In genomic region chr8:120510035-120510416, GRCm38 (mm10) we compare ENCODE assay signal across 8 mouse cellular contexts.
A peak's percentile ranks its signal among the peaks of the same experiment; 100 is the strongest.
DNase-seq lines count a peak whose midpoint lies in the region; ATAC-seq and TF ChIP-seq lines count a peak whose summit lies in the region.

No protein-coding gene starts in this region.

- H3K4me2 ChIP-seq in heart, embryonic 13.5 days, result peak overlapping the region; percentile 64
- H3K4me2 ChIP-seq in forebrain, embryonic 16.5 days (ENCODE audit: low read length), result peak overlapping the region; percentile 27; the same call in 1 of the 2 replicates
- H3K4me2 ChIP-seq in liver, embryonic 15.5 days, result peak overlapping the region; percentile 50

- H3K4me3 ChIP-seq in heart, embryonic 13.5 days, result no peak overlapping the region
- peak overlapping the region; percentile 58 for H3K4me3 ChIP-seq in ES-Bruce4 (ENCODE audit: low read depth, low read length)
- H3K4me3 ChIP-seq in forebrain, embryonic 16.5 days (replicated peaks; ENCODE audit: low read length), result no peak overlapping the region
- H3K4me3 ChIP-seq in liver, embryonic 15.5 days (replicated peaks), result no peak overlapping the region

- TF ChIP-seq EP300 in ES-Bruce4 (IDR thresholded peaks at IDR 0.05; ENCODE audit: insufficient read depth, low read depth, low read length), result no peak

- no peak for DNase-seq in heart, postnatal 4 days
- DNase-seq in left cerebral cortex, adult 11 months (ENCODE audit: low spot score), result no peak
- DNase-seq in gastrocnemius, postnatal 36 days, result no peak

- H3K9me3 ChIP-seq in heart, embryonic 13.5 days, result no peaks in the 10 kb centered on the region
- no peaks in the 10 kb centered on the region for H3K9me3 ChIP-seq in ES-Bruce4 (replicated peaks; ENCODE audit: control insufficient read depth, insufficient read depth, low read length, poor library complexity, severe bottlenecking)
- no peaks in the 10 kb centered on the region for H3K9me3 ChIP-seq in forebrain, embryonic 16.5 days (ENCODE audit: control insufficient read depth, low read length)
- no peaks in the 10 kb centered on the region for H3K9me3 ChIP-seq in liver, embryonic 15.5 days (replicated peaks)

- intact Hi-C loops in gastrocnemius, postnatal 36 days (cut with DNase I), result no loop called here

- peak overlapping the region; percentile 78 for H3K27ac ChIP-seq in heart, embryonic 13.5 days (replicated peaks)
- peak overlapping the region; percentile 62 for H3K27ac ChIP-seq in ES-Bruce4 (ENCODE audit: insufficient read depth, low read length)
- H3K27ac ChIP-seq in forebrain, embryonic 16.5 days (ENCODE audit: low read length), result no peak overlapping the region
- no peak overlapping the region; the same call in 1 of the 2 replicates for H3K27ac ChIP-seq in liver, embryonic 15.5 days (replicated peaks)

- TF ChIP-seq CTCF in ES-Bruce4 (IDR thresholded peaks at IDR 0.05; ENCODE audit: low read depth, low read length), result no peak

- no peak for TF ChIP-seq POLR2A in ES-Bruce4 (IDR thresholded peaks at IDR 0.05; ENCODE audit: insufficient read depth, low read length)

- H3K9ac ChIP-seq in heart, embryonic 13.5 days, result peak overlapping the region; percentile 70
- peak overlapping the region; percentile 46 for H3K9ac ChIP-seq in ES-Bruce4 (ENCODE audit: low read depth, poor library complexity, severe bottlenecking)
- no peak overlapping the region for H3K9ac ChIP-seq in forebrain, embryonic 16.5 days (replicated peaks; ENCODE audit: low read depth, low read length)
- H3K9ac ChIP-seq in liver, embryonic 15.5 days, result no peak overlapping the region

- WGBS in heart, embryonic 13.5 days, result 11% methylated on average over 5 of the region's 6 CpGs
- WGBS in forebrain, embryonic 16.5 days, result 5% methylated on average over 5 of the region's 6 CpGs
- 12% methylated on average over 4 of the region's 6 CpGs for WGBS in liver, embryonic 15.5 days (ENCODE audit: insufficient replicate concordance)

- no peak for ATAC-seq in heart, embryonic 13.5 days (ENCODE audit: extremely low read depth, insufficient number of reproducible peaks, low FRiP score, low TSS enrichment)
- no peak for ATAC-seq in forebrain, embryonic 16.5 days
- ATAC-seq in liver, embryonic 15.5 days (ENCODE audit: insufficient read depth), result no peak
- no peak for ATAC-seq in activated CD4-positive, CD25-positive, alpha-beta regulatory T cell, adult 4 months

- H3K36me3 ChIP-seq in heart, embryonic 13.5 days, result no peaks in the 10 kb centered on the region
- no peaks in the 10 kb centered on the region for H3K36me3 ChIP-seq in ES-Bruce4 (ENCODE audit: control insufficient read depth, insufficient read depth, low read length, poor library complexity, severe bottlenecking)
- H3K36me3 ChIP-seq in forebrain, embryonic 16.5 days (ENCODE audit: control insufficient read depth, insufficient read depth), result no peaks in the 10 kb centered on the region
- peaks cover 11% of the 10 kb centered on the region; the same call in 1 of the 2 replicates for H3K36me3 ChIP-seq in liver, embryonic 15.5 days (replicated peaks)

- no peaks in the 10 kb centered on the region for H3K27me3 ChIP-seq in heart, embryonic 13.5 days (replicated peaks)
- no peaks in the 10 kb centered on the region for H3K27me3 ChIP-seq in ES-Bruce4 (ENCODE audit: control insufficient read depth, insufficient read depth, low read length, poor library complexity, severe bottlenecking)
- no peaks in the 10 kb centered on the region for H3K27me3 ChIP-seq in forebrain, embryonic 16.5 days (replicated peaks; ENCODE audit: control insufficient read depth, insufficient read depth, low read length)
- H3K27me3 ChIP-seq in liver, embryonic 15.5 days, result no peaks in the 10 kb centered on the region

- H3K4me1 ChIP-seq in heart, embryonic 13.5 days, result peaks cover 96% of the 10 kb centered on the region
- peaks cover 26% of the 10 kb centered on the region for H3K4me1 ChIP-seq in ES-Bruce4 (ENCODE audit: control insufficient read depth, insufficient read depth, low read length)
- H3K4me1 ChIP-seq in forebrain, embryonic 16.5 days (replicated peaks; ENCODE audit: control insufficient read depth, insufficient read depth, low read length), result peaks cover 95% of the 10 kb centered on the region
- peaks cover 96% of the 10 kb centered on the region for H3K4me1 ChIP-seq in liver, embryonic 15.5 days (replicated peaks)

Comparison
In these comparisons a context has a peak if more than half of its experiments do, and no peak if none do; other contexts are left out.
1. H3K27ac ChIP-seq: peak in heart, embryonic 13.5 days (single experiment) and ES-Bruce4 (single experiment); none in forebrain, embryonic 16.5 days (single experiment) and liver, embryonic 15.5 days (single experiment).
2. H3K9ac ChIP-seq: peak in heart, embryonic 13.5 days (single experiment) and ES-Bruce4 (single experiment); none in forebrain, embryonic 16.5 days (single experiment) and liver, embryonic 15.5 days (single experiment).
3. Peak in every context shown above with its lines, with median percentiles within 50 percentile points of each other: H3K4me2 ChIP-seq.